Mouse (Mus musculus): ENCODE measurements at regions not wholly inside any gene's neighbourhood (a gene's known extent, or its start where the extent isn't known, plus 50 kb on each side); places are given as distances from the start of the nearest gene placed in this dataset.

DNA sequence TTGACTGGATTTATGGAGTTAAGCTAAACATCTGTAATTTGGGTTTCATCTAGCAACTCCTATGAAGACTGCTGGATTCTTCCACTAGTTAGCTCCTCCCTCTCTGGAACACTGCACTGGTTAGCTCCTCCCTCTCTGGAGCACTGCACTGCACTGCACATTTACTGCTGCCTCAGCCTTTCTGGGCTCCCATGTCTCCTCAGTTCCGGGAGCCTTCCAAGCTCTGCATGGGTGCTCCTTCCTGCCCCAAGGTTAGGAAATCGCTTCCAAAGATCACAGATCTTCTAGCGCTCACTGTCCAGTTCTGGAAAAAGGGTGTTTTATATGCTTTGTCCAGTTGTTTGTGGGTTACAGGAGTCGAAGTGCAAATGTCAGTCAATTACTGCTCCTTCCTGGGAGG, 359.1 kb downstream of the Pik3r1 start:
- ATAC-seq: no peak
- H3K4me3 ChIP-seq (replicated peaks): no peak overlapping the region
- H3K9me3 ChIP-seq: no peaks in the 10 kb centered on the region
- no peaks in the 10 kb centered on the region for H3K4me1 ChIP-seq (replicated peaks)
- H3K4me2 ChIP-seq (replicated peaks): no peak overlapping the region
- H3K36me3 ChIP-seq: no peaks in the 10 kb centered on the region
- H3K9ac ChIP-seq (replicated peaks): no peak overlapping the region
- WGBS: 88% methylated on average over 4 of the region's 4 CpGs
- no peak overlapping the region for H3K27ac ChIP-seq
- H3K27me3 ChIP-seq: no peaks in the 10 kb centered on the region

DNA sequence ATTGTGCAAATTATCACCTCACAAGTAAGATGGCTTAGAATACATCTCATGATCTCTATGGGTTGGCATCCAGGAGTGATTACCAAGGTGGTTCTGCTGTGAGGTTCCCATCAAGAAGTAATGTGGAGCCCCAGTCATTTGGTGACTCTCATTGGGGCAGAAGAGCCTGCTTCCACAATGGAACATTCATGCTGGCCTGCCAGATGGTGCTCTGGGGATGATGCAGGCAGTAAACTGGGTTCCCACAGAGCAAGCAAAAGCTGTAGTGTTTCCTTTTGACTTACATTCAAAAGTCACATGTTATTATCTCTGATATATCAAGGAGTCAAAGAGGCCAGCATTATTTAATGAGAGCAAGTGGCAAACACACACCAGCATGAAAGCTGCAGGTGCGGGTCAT, 360.4 kb downstream of the Pik3r1 start:
- ATAC-seq: no peak

DNA sequence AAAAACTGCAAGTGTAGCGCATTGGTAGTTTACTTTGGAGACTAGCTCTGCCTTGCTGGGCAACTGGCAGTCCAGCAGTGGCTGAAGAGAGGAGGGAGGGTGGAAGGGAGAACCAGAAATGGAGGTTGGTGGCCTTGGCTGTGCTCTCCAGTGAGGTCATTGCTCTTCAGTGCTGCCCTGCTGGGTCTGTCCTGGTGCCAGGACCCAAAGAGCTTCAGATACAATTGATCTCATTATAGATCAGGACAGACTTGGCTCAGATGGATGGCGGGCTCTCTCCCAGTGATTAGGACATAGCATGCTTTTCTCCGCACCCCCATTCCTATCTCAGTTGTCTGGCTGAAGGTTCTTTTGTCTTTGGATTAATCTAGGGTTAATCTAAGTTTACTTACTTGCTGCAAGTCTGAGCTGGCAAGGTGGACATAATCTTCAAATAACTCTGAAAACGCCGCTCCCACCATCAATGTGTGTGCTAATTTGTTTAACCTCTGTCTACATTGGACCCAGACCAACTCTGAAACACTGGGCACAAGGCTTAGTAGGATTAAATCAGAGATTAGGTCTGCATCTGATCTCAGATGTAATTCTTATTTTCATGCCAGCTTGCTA, 394.3 kb downstream of the Pik3r1 start:
- no peak overlapping the region for H3K27ac ChIP-seq
- no peaks in the 10 kb centered on the region for H3K27me3 ChIP-seq
- peak; percentile 30; the same call in 1 of the 2 replicates for ATAC-seq
- 65% methylated on average over 5 of the region's 5 CpGs for WGBS
- H3K4me2 ChIP-seq (replicated peaks): no peak overlapping the region
- no peaks in the 10 kb centered on the region for H3K9me3 ChIP-seq
- no peaks in the 10 kb centered on the region for H3K36me3 ChIP-seq
- H3K4me1 ChIP-seq (replicated peaks): no peaks in the 10 kb centered on the region
- H3K9ac ChIP-seq (replicated peaks): no peak overlapping the region
- H3K4me3 ChIP-seq (replicated peaks): no peak overlapping the region

More for the DNA sequence above, 360.4 kb downstream of the Pik3r1 start:
- no peak overlapping the region for H3K27ac ChIP-seq
- no peak overlapping the region for H3K9ac ChIP-seq (replicated peaks)
- WGBS: 100% methylated on average over 1 of the region's 1 CpGs
- H3K36me3 ChIP-seq: no peaks in the 10 kb centered on the region
- H3K4me2 ChIP-seq (replicated peaks): no peak overlapping the region
- H3K4me1 ChIP-seq (replicated peaks): no peaks in the 10 kb centered on the region
- H3K27me3 ChIP-seq: no peaks in the 10 kb centered on the region
- no peak overlapping the region for H3K4me3 ChIP-seq (replicated peaks)
- H3K9me3 ChIP-seq: no peaks in the 10 kb centered on the region

DNA sequence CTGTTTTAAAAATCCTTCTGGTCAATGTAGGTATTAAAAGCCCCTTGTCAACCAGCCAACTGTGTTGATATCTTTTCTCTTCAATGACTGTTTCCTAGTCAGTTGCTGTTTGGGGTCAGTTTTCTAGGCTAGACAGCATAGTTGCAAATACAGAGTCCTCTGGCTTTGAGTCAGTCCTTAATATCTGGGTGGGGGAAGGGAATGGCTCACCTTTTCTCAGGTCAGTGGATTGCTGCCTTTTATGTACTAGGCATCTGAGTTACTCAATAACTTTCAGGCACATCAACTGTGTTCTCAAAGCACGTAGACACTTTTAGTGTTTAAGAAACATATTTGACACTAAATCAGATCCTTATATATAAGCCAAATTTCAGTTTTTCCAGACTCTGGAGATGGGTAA, 396.1 kb downstream of the Pik3r1 start:
- ATAC-seq: no peak
- Histone ChIP-seq H3K36me3 (no peaks in the 10 kb centered on the region), H3K4me3 (replicated peaks) (no peak overlapping the region), H3K27me3 (no peaks in the 10 kb centered on the region), H3K4me2 (replicated peaks) (no peak overlapping the region), H3K9me3 (no peaks in the 10 kb centered on the region), H3K9ac (replicated peaks) (no peak overlapping the region), H3K27ac (no peak overlapping the region), H3K4me1 (replicated peaks) (no peaks in the 10 kb centered on the region)
- 97% methylated on average over 1 of the region's 1 CpGs for WGBS

DNA sequence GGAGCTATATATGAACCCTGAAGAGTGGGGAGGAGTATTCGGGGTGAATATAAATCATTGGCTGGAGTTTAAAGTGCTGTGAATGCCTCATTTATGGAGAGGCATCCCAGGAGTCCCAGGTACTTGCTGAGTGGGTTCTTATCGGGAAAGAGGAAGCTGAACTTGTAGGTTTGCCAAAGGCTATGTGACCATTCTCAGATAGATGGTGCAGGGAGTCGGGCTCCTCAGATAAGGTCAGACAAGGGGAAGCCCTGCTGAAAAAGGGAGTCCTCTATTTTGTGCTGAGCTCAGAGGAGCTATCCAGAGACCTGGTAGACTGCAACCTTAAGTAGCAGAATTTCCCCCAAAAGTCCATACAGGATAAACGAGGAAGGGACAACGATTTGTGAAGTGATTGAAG, 399.8 kb downstream of the Pik3r1 start:
- no peaks in the 10 kb centered on the region for H3K4me1 ChIP-seq (replicated peaks)
- H3K9ac ChIP-seq (replicated peaks): no peak overlapping the region
- no peak overlapping the region for H3K4me3 ChIP-seq (replicated peaks)
- no peaks in the 10 kb centered on the region for H3K9me3 ChIP-seq
- H3K27ac ChIP-seq: no peak overlapping the region
- H3K36me3 ChIP-seq: no peaks in the 10 kb centered on the region
- H3K4me2 ChIP-seq (replicated peaks): no peak overlapping the region
- WGBS: 87% methylated on average over 5 of the region's 5 CpGs
- no peak for ATAC-seq
- no peaks in the 10 kb centered on the region for H3K27me3 ChIP-seq

DNA sequence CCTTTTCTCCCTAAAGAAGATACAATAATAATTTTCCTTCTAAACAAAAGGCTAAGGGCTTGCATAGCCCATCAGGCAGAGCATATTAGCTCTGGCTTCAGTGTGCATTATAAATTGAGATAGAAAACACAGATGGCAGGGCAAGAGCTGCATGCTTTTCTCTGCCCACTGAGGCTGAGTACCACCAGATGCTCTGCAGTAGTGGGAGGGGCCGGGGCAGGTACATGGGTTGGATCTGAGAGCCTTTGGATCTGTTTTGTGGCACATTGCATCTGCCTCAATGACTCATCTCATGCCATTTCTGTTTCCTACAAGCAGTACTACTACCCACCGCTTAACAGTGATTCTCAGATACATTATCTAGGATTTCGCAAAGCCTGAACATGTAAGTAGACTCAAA, 412.7 kb downstream of the Pik3r1 start:
- no peak overlapping the region for H3K4me2 ChIP-seq (replicated peaks)
- WGBS: 94% methylated on average over 3 of the region's 3 CpGs

DNA sequence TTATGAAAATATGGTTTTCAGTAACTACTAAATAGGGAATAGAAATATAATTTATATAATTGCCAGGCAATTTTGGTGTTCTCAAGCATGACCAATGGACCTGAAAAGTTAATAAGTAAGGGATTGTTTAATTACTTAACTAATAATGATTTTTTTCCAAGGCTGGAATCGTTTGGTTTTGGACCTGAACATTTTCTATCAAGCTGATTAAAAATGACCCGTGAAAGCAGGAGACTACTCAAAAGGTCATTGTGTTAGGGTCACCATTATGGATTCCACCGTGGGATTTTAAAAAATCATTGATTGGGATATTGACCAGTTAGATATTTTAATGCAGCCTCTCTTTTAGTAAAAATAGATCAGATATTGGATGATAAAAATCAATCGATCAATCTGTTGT, 416.9 kb downstream of the Pik3r1 start:
- H3K9me3 ChIP-seq: no peaks in the 10 kb centered on the region
- H3K36me3 ChIP-seq: no peaks in the 10 kb centered on the region
- H3K4me3 ChIP-seq (replicated peaks): no peak overlapping the region
- no peak overlapping the region for H3K9ac ChIP-seq (replicated peaks)
- WGBS: 85% methylated on average over 4 of the region's 4 CpGs
- H3K4me2 ChIP-seq (replicated peaks): no peak overlapping the region
- H3K4me1 ChIP-seq (replicated peaks): no peaks in the 10 kb centered on the region
- H3K27ac ChIP-seq: no peak overlapping the region
- no peak for ATAC-seq
- no peaks in the 10 kb centered on the region for H3K27me3 ChIP-seq

More for the DNA sequence above, 412.7 kb downstream of the Pik3r1 start:
- Histone ChIP-seq H3K36me3 (no peaks in the 10 kb centered on the region), H3K4me3 (replicated peaks) (no peak overlapping the region), H3K27ac (no peak overlapping the region), H3K4me1 (replicated peaks) (no peaks in the 10 kb centered on the region), H3K9ac (replicated peaks) (no peak overlapping the region), H3K9me3 (no peaks in the 10 kb centered on the region), H3K27me3 (no peaks in the 10 kb centered on the region)
- no peak for ATAC-seq

DNA sequence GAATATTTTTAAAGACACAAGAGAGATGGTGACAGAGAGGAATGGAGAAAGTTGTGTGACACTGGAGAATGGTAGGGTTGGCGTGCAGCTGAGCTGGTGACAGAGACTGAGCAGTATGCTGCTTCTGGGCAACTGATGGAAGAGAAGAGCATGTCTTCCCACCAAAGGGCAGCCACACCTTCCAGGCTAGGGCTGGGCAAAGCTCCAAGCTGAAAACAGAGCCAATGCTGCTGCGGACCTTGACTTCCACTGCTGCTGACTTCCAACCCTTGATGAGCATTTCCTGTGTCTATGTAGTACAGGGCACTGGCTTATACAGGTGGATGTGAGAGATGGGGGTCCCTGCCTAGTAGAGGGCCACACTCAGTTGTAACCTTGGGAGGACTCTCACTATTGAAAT, 418.7 kb downstream of the Pik3r1 start:
- WGBS: 95% methylated on average over 2 of the region's 2 CpGs
- no peak for ATAC-seq
- no peaks in the 10 kb centered on the region for H3K36me3 ChIP-seq
- H3K9ac ChIP-seq (replicated peaks): no peak overlapping the region
- H3K27me3 ChIP-seq: no peaks in the 10 kb centered on the region
- H3K9me3 ChIP-seq: no peaks in the 10 kb centered on the region
- no peak overlapping the region for H3K27ac ChIP-seq
- no peak overlapping the region for H3K4me3 ChIP-seq (replicated peaks)
- H3K4me2 ChIP-seq (replicated peaks): no peak overlapping the region
- no peaks in the 10 kb centered on the region for H3K4me1 ChIP-seq (replicated peaks)

DNA sequence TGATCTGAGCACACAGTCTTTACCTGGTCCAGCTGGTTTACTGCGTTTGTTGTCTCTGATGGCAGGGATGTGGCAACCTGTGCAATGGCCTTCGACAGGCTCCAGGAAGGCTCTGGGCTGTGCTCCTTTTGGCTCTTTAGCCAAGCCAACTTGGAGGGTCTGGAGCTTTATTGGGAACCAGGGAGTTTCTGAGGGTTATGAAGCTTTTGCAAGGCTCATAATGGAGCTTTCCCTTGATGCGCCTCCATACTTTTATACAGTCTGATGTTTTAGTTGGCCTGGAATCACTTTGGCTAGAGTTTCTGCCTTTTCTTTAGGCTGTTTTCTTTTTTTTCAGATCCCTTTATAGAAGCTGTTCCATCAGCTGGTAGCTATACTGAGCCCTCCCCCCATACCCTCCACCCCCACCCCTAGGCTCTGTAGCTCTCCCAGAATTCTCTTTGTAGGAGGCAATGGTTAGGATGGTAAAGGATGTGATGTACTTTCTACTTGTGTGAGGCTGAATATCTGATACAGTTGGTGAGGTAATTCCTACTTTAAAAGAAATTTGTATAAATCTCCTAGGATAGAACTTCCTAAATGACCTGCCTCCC, 429.6 kb downstream of the Pik3r1 start:
- H3K36me3 ChIP-seq: no peaks in the 10 kb centered on the region
- no peaks in the 10 kb centered on the region for H3K27me3 ChIP-seq
- no peaks in the 10 kb centered on the region for H3K4me1 ChIP-seq (replicated peaks)
- H3K4me3 ChIP-seq (replicated peaks): no peak overlapping the region
- H3K4me2 ChIP-seq (replicated peaks): no peak overlapping the region
- H3K27ac ChIP-seq: no peak overlapping the region
- no peaks in the 10 kb centered on the region for H3K9me3 ChIP-seq
- WGBS: 85% methylated on average over 3 of the region's 3 CpGs
- H3K9ac ChIP-seq (replicated peaks): no peak overlapping the region
- ATAC-seq: no peak

DNA sequence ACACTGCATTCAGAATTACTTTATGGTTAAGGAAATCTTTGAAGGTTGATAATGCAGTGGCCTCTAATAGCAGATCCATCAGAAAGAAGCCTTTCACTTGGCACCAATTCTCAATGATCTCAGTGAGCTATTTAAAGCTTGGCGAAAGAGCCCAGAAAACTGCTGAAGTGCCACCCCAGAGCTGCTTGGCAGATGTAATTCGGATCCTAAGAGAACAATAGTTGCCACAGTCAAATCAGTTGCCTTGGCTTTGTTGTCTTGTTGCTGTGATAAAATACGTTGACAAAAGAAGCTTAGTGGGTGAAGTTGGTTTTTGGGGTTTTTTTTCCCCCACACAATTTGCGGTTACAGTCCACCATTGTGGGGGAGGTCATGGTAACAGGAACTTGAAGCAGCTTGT, 449.4 kb downstream of the Pik3r1 start:
- Histone ChIP-seq H3K4me3 (replicated peaks) (no peak overlapping the region), H3K9me3 (no peaks in the 10 kb centered on the region), H3K27me3 (no peaks in the 10 kb centered on the region), H3K9ac (replicated peaks) (no peak overlapping the region), H3K4me2 (replicated peaks) (no peak overlapping the region), H3K4me1 (replicated peaks) (no peaks in the 10 kb centered on the region), H3K27ac (no peak overlapping the region), H3K36me3 (no peaks in the 10 kb centered on the region)
- 71% methylated on average over 4 of the region's 4 CpGs for WGBS
- no peak for ATAC-seq

DNA sequence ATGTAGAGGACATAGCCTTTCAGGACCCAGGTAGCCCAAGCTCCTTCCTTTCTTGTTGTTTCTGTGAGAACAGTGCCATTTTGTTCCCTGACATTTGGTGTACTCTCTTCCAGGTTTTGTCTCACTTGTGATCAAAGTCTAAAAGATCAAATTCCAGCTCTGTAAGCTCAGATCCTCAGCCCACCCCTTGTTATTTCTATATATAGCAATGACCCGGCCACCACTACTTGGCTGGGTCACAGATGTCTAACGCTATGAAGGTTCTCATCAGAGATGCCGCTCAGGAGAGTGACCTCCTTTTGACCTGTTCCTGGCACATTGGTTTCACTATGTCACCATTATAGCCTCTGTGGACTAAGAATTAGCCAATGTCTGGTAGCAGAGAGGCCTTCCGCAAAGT, 451.7 kb downstream of the Pik3r1 start:
- H3K9me3 ChIP-seq: no peaks in the 10 kb centered on the region
- H3K27me3 ChIP-seq: no peaks in the 10 kb centered on the region
- WGBS: 91% methylated on average over 4 of the region's 4 CpGs

DNA sequence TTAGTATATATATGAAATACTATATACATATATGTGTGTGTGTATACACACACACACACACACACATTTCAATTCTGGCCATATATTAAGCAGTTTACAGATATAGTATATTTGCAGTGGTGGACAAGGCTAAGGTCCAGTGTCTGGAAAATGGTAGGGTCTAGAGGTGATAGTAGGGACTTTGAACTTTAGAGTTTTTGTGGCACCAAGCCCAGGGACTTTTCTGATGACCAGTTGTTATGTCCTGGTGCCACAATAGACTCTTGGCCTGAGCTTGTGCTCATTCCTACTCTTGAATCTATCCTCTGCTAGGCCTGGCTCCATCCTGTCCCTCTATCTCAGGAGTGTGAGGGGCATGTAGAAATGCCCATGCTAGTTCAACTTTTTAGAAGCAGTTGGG, 454.0 kb downstream of the Pik3r1 start:
- H3K9me3 ChIP-seq: no peaks in the 10 kb centered on the region
- no peaks in the 10 kb centered on the region for H3K36me3 ChIP-seq
- no peak overlapping the region for H3K4me2 ChIP-seq (replicated peaks)
- no peaks in the 10 kb centered on the region for H3K4me1 ChIP-seq (replicated peaks)
- H3K27me3 ChIP-seq: no peaks in the 10 kb centered on the region
- H3K9ac ChIP-seq (replicated peaks): no peak overlapping the region
- H3K27ac ChIP-seq: no peak overlapping the region
- no peak for ATAC-seq
- H3K4me3 ChIP-seq (replicated peaks): no peak overlapping the region

More for the DNA sequence above, 451.7 kb downstream of the Pik3r1 start:
- no peaks in the 10 kb centered on the region for H3K36me3 ChIP-seq
- no peak overlapping the region for H3K4me3 ChIP-seq (replicated peaks)
- H3K27ac ChIP-seq: no peak overlapping the region
- H3K4me1 ChIP-seq (replicated peaks): no peaks in the 10 kb centered on the region
- no peak overlapping the region for H3K9ac ChIP-seq (replicated peaks)
- ATAC-seq: no peak
- no peak overlapping the region for H3K4me2 ChIP-seq (replicated peaks)
